Mouse (Mus musculus): ENCODE results near the gene Apba1. TPM values are rescaled to one million over a fixed set of nuclear protein-coding genes. Genes with fewer than 3 reads are reported as not detected.

The Apba1 gene
- polyA plus RNA-seq, 1 experiment from 2014 or later: 0.19 TPM

DNA sequence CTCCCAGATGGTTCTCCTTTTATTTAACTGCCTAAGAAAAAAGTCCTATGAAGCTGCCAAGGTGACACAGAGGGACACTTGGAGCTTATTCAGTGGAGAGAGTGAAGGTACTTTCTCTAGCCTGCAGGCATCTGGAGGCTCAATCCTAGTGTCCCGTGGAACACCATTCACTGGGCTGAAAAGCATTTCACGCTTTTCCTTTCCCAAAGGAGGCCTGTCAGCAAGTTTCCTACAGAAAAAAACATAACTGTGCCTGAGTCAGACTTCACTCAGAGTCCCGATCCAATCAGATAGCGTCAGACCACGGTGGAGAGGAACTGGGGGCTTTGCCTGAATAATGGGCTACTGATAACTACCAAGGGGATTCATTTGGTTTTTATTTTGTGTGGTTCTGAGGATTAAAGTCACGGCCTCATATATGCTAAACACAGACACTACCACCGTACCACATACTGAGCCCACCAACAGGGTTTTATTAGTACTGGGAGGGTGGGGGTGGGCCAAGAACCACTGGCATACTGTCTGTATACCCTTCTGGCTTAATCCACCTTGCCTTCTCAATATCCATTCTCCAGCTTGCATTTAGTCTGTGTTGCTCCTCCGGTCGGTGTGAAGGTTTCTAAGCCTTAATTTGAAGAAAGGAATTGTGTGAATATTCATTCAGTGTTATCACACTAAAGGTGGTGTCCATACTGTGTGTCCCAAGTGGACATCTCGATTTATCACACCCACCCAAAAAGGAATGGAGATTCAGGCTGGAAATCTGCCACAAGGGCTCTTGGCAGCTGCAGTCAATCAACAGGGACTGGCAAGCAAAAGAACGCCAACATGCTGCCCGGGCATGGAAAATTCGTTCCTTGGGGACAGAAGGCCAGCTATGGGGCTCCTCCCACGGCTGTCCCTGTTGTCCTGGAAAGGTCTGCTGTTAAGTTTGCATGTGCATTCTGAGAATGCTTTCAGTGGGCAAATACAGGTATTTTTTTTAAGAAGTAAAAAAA, 75.3 kb downstream of the Apba1 start:
- H3K36me3 ChIP-seq: no peaks in the 10 kb centered on the region
- 71% methylated on average over 14 of the region's 14 CpGs for WGBS
- H3K4me2 ChIP-seq: no peak overlapping the region
- H3K9ac ChIP-seq (replicated peaks): no peak overlapping the region
- H3K4me1 ChIP-seq (replicated peaks): no peaks in the 10 kb centered on the region
- ATAC-seq (ENCODE audit: insufficient number of reproducible peaks, insufficient read depth, low FRiP score, low TSS enrichment, low read depth): no peak
- no peaks in the 10 kb centered on the region for H3K9me3 ChIP-seq
- H3K27ac ChIP-seq: no peak overlapping the region
- H3K27me3 ChIP-seq: no peaks in the 10 kb centered on the region
- no peak overlapping the region for H3K4me3 ChIP-seq (replicated peaks)

DNA sequence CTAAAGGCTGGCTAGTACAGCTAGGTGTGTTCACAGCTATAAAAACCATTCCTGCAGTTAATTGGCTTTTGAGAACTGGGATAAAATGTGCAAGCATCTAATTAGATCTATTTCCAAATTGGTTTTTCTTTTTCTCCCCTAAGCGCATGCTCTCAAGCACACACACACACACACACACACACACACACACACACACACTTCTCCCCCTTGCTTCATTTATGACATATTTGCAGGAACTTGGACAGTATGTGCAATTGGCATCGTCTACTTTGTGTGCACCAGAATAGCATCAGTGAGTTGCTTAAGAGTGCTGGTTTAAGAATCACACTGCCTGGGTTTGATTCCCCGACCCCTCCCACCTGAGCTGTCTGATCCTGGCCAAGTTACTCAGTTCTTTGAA, 76.0 kb downstream of the Apba1 start:
- no peaks in the 10 kb centered on the region for H3K36me3 ChIP-seq
- 80% methylated on average over 3 of the region's 3 CpGs for WGBS
- ATAC-seq (ENCODE audit: insufficient number of reproducible peaks, insufficient read depth, low FRiP score, low TSS enrichment, low read depth): no peak
- H3K4me2 ChIP-seq: no peak overlapping the region
- no peaks in the 10 kb centered on the region for H3K9me3 ChIP-seq
- no peak overlapping the region for H3K27ac ChIP-seq
- no peak overlapping the region for H3K9ac ChIP-seq (replicated peaks)
- no peak overlapping the region for H3K4me3 ChIP-seq (replicated peaks)
- no peaks in the 10 kb centered on the region for H3K4me1 ChIP-seq (replicated peaks)
- H3K27me3 ChIP-seq: no peaks in the 10 kb centered on the region

DNA sequence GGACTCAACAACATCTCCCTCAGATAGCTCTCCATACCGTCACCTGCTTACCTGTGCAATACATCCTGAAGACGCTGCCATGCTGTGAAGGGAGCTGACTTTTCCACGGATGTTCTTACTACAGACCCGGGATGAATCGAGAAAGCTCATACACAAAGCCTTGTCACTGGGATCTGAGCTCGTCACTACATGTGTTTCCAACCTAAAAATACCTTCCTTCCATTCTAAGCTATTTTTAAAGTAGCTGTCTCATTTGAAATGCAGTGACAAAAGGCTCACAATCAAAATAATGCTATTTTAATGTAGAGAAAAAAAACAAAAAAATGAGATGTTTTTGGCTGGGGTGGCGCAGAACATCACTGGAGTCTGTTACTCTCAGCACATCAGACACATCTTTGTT, 97.1 kb downstream of the Apba1 start:
- 92% methylated on average over 7 of the region's 7 CpGs for WGBS

DNA sequence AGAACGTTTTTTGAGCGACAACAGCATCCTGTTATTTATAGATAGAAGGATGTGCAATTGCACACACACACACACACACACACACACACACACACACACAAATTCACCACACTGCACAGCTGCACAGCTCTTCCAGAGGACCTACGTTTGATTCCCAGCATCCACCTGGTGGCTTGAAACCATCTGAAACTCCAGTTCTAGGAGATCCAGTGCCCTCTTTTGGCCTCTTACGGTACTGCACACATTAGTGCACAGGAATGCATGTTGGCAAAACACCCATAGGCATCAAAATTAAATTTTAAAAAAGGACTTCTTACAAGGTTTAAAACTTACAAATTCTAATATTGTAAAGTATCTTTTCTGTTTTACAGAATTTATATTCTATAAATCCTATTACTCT, 99.4 kb downstream of the Apba1 start:
- H3K4me1 ChIP-seq (replicated peaks): no peaks in the 10 kb centered on the region
- 94% methylated on average over 4 of the region's 4 CpGs for WGBS
- no peak overlapping the region for H3K4me3 ChIP-seq (replicated peaks)
- no peak for ATAC-seq (ENCODE audit: insufficient number of reproducible peaks, insufficient read depth, low FRiP score, low TSS enrichment, low read depth)
- 0 out of 2 replicates have a peak, but pooled peaks cover 9% of the 10 kb centered on the region for H3K27me3 ChIP-seq
- no peak overlapping the region for H3K9ac ChIP-seq (replicated peaks)
- no peaks in the 10 kb centered on the region for H3K9me3 ChIP-seq
- no peaks in the 10 kb centered on the region for H3K36me3 ChIP-seq
- H3K27ac ChIP-seq: no peak overlapping the region
- no peak overlapping the region for H3K4me2 ChIP-seq

More for the DNA sequence above, 97.1 kb downstream of the Apba1 start:
- H3K9me3 ChIP-seq: no peaks in the 10 kb centered on the region
- no peaks in the 10 kb centered on the region for H3K4me1 ChIP-seq (replicated peaks)
- ATAC-seq (ENCODE audit: insufficient number of reproducible peaks, insufficient read depth, low FRiP score, low TSS enrichment, low read depth): no peak
- H3K4me2 ChIP-seq: no peak overlapping the region
- H3K27me3 ChIP-seq: no peaks in the 10 kb centered on the region
- no peaks in the 10 kb centered on the region for H3K36me3 ChIP-seq
- no peak overlapping the region for H3K27ac ChIP-seq
- no peak overlapping the region for H3K9ac ChIP-seq (replicated peaks)
- H3K4me3 ChIP-seq (replicated peaks): no peak overlapping the region

DNA sequence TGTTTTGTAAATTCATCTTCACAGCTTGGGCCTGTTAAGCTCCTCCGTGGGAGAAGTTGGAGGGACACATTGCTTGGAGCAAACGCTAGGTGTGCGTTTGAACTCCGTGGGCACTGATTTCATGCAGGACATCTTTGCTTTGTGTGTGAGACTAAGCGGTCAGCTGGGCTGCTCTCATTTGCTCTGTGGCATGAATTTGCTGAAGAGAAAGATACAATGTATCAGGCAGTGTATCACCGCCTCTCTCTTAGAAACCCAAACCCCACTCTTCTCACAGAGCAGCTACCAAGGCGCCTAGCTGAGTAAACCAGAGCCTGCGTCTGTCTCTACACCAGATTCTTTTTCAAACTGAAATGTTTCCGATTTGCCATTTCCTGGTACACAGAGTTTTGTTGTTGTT, 100.1 kb downstream of the Apba1 start:
- Histone ChIP-seq H3K27ac (no peak overlapping the region), H3K9me3 (no peaks in the 10 kb centered on the region), H3K27me3 (peaks cover 9% of the 10 kb centered on the region; the same call in 1 of the 2 replicates), H3K9ac (replicated peaks) (no peak overlapping the region), H3K4me1 (replicated peaks) (no peaks in the 10 kb centered on the region), H3K36me3 (no peaks in the 10 kb centered on the region), H3K4me3 (replicated peaks) (no peak overlapping the region), H3K4me2 (no peak overlapping the region)
- no peak for ATAC-seq (ENCODE audit: insufficient number of reproducible peaks, insufficient read depth, low FRiP score, low TSS enrichment, low read depth)
- WGBS: 90% methylated on average over 9 of the region's 9 CpGs

DNA sequence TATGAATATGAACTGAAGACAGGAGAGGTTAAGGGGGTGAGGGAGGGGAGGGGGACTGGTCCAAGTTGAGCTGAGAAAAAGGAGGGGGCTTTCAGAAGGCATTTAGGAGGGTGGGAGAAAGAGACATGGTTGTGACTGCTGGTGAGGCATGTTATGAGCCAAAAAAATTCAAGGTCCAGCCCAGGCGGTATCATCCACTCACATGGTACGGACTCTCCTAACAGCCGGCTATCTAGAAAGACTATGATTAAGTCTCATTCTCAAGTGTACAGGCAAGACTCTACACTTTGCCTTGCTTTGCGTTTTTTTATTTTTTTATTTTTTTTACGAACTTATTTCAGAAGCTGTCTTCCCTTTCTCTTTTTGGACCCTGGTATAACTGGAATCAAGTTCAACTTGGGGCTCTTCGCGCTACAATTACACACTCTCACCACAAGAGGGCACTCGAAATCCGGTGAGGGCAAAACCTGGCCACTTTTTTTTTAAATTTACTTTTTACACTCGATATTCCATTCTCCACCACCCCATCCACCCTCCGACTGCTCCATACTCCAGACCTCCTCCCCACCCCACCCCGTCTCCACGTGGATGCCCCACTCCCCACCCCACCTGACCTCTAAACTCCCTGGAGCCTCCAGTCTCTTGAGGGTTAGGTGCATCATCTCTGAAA, 101.6 kb downstream of the Apba1 start:
- Histone ChIP-seq H3K36me3 (no peaks in the 10 kb centered on the region), H3K27ac (no peak overlapping the region), H3K27me3 (peaks cover 9% of the 10 kb centered on the region; the same call in 1 of the 2 replicates), H3K4me3 (replicated peaks) (no peak overlapping the region), H3K4me1 (replicated peaks) (no peaks in the 10 kb centered on the region), H3K9ac (replicated peaks) (no peak overlapping the region), H3K9me3 (no peaks in the 10 kb centered on the region), H3K4me2 (no peak overlapping the region)
- ATAC-seq (ENCODE audit: insufficient number of reproducible peaks, insufficient read depth, low FRiP score, low TSS enrichment, low read depth): no peak
- WGBS: 31% methylated on average over 13 of the region's 13 CpGs

DNA sequence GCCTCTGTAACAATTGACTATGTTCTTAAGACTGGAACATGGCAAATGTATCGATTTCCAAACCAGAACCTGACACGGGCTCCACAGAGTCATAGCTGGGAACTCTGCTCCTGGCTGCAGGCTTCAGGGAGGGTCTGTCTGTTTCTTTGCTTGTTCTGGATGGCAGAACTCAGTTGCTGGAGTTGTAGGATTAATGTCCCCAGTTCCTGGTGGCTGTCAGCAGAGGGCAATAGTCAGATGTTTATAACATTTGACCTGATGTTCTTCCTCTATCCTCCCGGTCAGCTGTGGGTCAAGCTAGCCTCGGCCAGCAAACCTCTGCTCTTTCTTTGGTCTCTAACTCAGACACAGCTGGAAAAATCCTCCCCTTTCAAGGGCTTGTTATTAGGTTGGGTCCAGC, 104.0 kb downstream of the Apba1 start:
- Histone ChIP-seq H3K4me1 (replicated peaks) (no peaks in the 10 kb centered on the region), H3K9ac (replicated peaks) (no peak overlapping the region), H3K27ac (no peak overlapping the region), H3K36me3 (no peaks in the 10 kb centered on the region), H3K27me3 (peaks cover 9% of the 10 kb centered on the region; the same call in 1 of the 2 replicates), H3K9me3 (no peaks in the 10 kb centered on the region), H3K4me3 (replicated peaks) (no peak overlapping the region), H3K4me2 (no peak overlapping the region)
- WGBS: 54% methylated on average over 4 of the region's 4 CpGs
- ATAC-seq (ENCODE audit: insufficient number of reproducible peaks, insufficient read depth, low FRiP score, low TSS enrichment, low read depth): no peak

DNA sequence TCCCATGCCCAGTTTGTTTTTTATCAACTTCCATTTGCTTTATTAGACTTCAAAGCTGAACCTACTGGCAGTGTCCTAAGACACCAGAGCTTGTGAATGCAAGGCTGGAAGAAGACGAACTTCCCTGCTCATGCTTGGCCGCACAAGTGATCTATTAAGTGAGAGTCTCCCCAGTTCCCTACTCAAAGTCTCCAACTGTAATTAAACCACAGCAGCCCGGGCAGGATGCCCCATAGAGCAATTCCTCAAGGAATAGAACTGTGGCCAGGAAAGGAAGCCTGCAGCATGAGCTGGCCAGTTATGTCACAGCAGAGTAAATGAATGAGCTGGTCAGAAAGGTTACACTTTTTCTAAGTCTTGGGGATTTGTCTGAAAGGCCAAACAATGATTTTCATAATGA, 105.3 kb downstream of the Apba1 start:
- Histone ChIP-seq H3K27ac (no peak overlapping the region), H3K36me3 (no peaks in the 10 kb centered on the region), H3K4me2 (no peak overlapping the region), H3K4me3 (replicated peaks) (no peak overlapping the region), H3K4me1 (replicated peaks) (no peaks in the 10 kb centered on the region), H3K9ac (replicated peaks) (no peak overlapping the region), H3K27me3 (peaks cover 9% of the 10 kb centered on the region; the same call in 1 of the 2 replicates), H3K9me3 (no peaks in the 10 kb centered on the region)
- 50% methylated on average over 3 of the region's 3 CpGs for WGBS
- no peak for ATAC-seq (ENCODE audit: insufficient number of reproducible peaks, insufficient read depth, low FRiP score, low TSS enrichment, low read depth)

DNA sequence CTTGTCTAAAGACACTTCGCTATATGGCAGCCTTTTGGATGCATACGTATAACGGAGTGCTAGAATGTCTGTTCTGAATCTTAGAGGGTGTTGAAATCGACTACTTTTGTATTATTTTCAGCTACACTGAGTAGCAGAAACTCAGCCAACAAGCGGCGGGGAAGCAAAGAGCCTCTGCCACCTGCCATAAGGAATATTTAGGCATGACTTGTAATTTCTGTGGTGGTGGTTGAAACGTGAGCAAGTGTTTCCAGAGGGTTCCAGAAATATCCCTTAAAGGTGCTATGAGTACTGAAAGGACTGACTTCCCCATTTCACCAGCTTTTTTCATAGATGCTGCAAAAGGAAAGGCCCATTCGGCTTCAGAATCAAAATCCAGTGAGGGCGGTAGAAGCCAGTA, 107.4 kb downstream of the Apba1 start:
- H3K9ac ChIP-seq (replicated peaks): no peak overlapping the region
- ATAC-seq (ENCODE audit: insufficient number of reproducible peaks, insufficient read depth, low FRiP score, low TSS enrichment, low read depth): no peak
- H3K9me3 ChIP-seq: no peaks in the 10 kb centered on the region
- H3K4me1 ChIP-seq (replicated peaks): no peaks in the 10 kb centered on the region
- H3K36me3 ChIP-seq: no peaks in the 10 kb centered on the region
- H3K4me2 ChIP-seq: no peak overlapping the region
- 86% methylated on average over 9 of the region's 9 CpGs for WGBS
- peaks cover 9% of the 10 kb centered on the region; the same call in 1 of the 2 replicates for H3K27me3 ChIP-seq
- no peak overlapping the region for H3K4me3 ChIP-seq (replicated peaks)
- no peak overlapping the region for H3K27ac ChIP-seq

DNA sequence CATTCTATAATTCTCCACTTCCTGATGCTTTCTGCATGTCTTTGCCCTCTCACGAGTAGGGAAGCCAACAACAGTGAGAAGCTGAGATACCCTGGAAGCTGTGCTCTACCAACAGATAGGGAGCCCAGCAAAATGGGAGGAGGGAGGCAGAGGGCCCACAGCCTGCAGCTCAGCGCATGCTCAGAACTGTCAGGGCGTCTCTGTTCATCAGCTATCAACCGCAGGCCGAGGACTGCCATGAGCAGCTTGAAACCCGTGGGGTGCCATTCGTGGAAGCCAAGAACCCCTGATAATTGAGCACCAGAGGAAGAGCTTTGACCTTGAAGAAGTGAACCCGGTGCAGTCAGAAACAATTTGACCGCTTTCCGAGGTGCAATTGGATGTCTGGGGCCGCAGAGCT, 108.4 kb downstream of the Apba1 start:
- H3K9ac ChIP-seq (replicated peaks): no peak overlapping the region
- 0 out of 2 replicates have a peak, but pooled peaks cover 3% of the 10 kb centered on the region for H3K9me3 ChIP-seq
- H3K4me1 ChIP-seq (replicated peaks): no peaks in the 10 kb centered on the region
- no peak overlapping the region for H3K4me3 ChIP-seq (replicated peaks)
- H3K27me3 ChIP-seq: peaks cover 8% of the 10 kb centered on the region; the same call in 1 of the 2 replicates
- H3K4me2 ChIP-seq: no peak overlapping the region
- 84% methylated on average over 11 of the region's 11 CpGs for WGBS
- no peak for ATAC-seq (ENCODE audit: insufficient number of reproducible peaks, insufficient read depth, low FRiP score, low TSS enrichment, low read depth)
- no peaks in the 10 kb centered on the region for H3K36me3 ChIP-seq
- no peak overlapping the region for H3K27ac ChIP-seq

DNA sequence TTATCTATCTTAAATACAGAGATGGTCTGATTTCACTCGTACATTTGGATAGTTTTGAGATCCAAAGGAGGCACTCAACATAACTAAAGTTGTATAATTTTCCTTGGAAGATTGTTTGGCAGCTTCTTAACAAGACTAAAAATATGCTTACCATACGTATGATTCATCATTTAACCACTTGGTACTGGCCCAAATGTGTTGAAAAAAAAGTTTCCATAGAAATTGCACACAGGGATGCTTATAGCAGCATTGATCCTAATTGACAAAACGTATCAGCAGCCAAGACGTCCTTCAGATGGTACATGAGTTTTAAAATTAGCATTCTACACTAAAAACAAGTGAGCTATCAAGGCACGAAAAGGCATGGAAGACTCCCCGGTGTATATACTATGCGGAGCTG, 108.9 kb downstream of the Apba1 start:
- no peak for ATAC-seq (ENCODE audit: insufficient number of reproducible peaks, insufficient read depth, low FRiP score, low TSS enrichment, low read depth)

More for the DNA sequence above, 108.9 kb downstream of the Apba1 start:
- 90% methylated on average over 7 of the region's 7 CpGs for WGBS
- no peak overlapping the region for H3K9ac ChIP-seq (replicated peaks)
- no peak overlapping the region for H3K4me3 ChIP-seq (replicated peaks)
- H3K36me3 ChIP-seq: no peaks in the 10 kb centered on the region
- H3K4me1 ChIP-seq (replicated peaks): no peaks in the 10 kb centered on the region
- H3K27me3 ChIP-seq: peaks cover 4% of the 10 kb centered on the region; the same call in 1 of the 2 replicates
- no peak overlapping the region for H3K27ac ChIP-seq
- H3K9me3 ChIP-seq: 0 out of 2 replicates have a peak, but pooled peaks cover 3% of the 10 kb centered on the region
- H3K4me2 ChIP-seq: no peak overlapping the region

Measured in limb, embryonic 12.5 days (tissue).